Mouse (Mus musculus) lung, embryonic 16.5 days (tissue): ENCODE results near the gene Grk5. TPM values are rescaled to one million over a fixed set of nuclear protein-coding genes. Genes with fewer than 3 reads are reported as not detected.

Experiments
- ATAC-seq: fragments of 200-750 bp; cut with Nextera tagmentation; 2 replicates; pipeline ENCODE4 v1.8.0; 2017; ENCODE audit warnings: low read depth, mild to moderate bottlenecking, moderate library complexity
- H3K27ac ChIP-seq: fragments of 300-500 bp; sonication (generic); 2 replicates; pipeline ENCODE4 v1.5.1; 2014; ENCODE audit warnings: mild to moderate bottlenecking, control low read depth, low read length
- H3K27me3 ChIP-seq: fragments of 300-500 bp; sonication (generic); 2 replicates; pipeline ENCODE4 v1.6.1; 2014; ENCODE audit warnings: low read depth, low read length, mixed read lengths; ENCODE audit not compliant: control insufficient read depth, insufficient read depth
- H3K36me3 ChIP-seq: fragments of 300-500 bp; sonication (generic); 2 replicates; pipeline ENCODE4 v1.6.1; 2014; ENCODE audit warnings: low read length; ENCODE audit not compliant: control insufficient read depth, insufficient read depth
- H3K4me1 ChIP-seq: fragments of 300-500 bp; sonication (generic); replicated peaks from 2 replicates; pipeline ENCODE4 v1.6.1; 2014; ENCODE audit warnings: low read length, mixed read lengths; ENCODE audit not compliant: control insufficient read depth, insufficient read depth
- H3K4me2 ChIP-seq: fragments of 300-500 bp; sonication (generic); 2 replicates; pipeline ENCODE4 v1.6.1; 2014; ENCODE audit warnings: low read depth, low read length, control low read depth
- H3K4me3 ChIP-seq: fragments of 300-500 bp; sonication (generic); 2 replicates; pipeline ENCODE4 v1.5.1; 2014; ENCODE audit warnings: mild to moderate bottlenecking, low read length, control low read depth
- H3K9ac ChIP-seq: fragments of 300-500 bp; sonication (generic); 2 replicates; pipeline ENCODE4 v1.6.1; 2014; ENCODE audit warnings: low read length, control low read depth
- H3K9me3 ChIP-seq: fragments of 300-500 bp; sonication (generic); 2 replicates; pipeline ENCODE4 v1.6.1; 2016; ENCODE audit warnings: low read length; ENCODE audit not compliant: control insufficient read depth
- WGBS: fragments of 180-500 bp; shearing (Covaris S2); extraction: QIAGEN DNeasy Blood & Tissue Kit; methylation state at CpG from one replicate; pipeline ENCODE4 v1.1.7; 2014; 5-methylcytosine and 5-hydroxymethylcytosine counted together
- polyA plus RNA-seq: library from polyadenylated mRNA; unstranded; fragments of >200 nt; fragmentation: Nextera tagmentation; extraction: Ambion mirVana; gene quantifications from 2 replicates; pipeline ENCODE4 v1.2.1, GENCODE M21; 2015

Grk5 gene
- polyA plus RNA-seq, 1 experiment from 2014 or later, result 4.9 TPM

- WGBS, result 61% methylated on average over 5 of the region's 5 CpGs
- Histone ChIP-seq H3K4me2 (no peak overlapping the region), H3K4me3 (no peak overlapping the region), H3K27me3 (no peaks in the 10 kb centered on the region), H3K9me3 (peaks cover 7% of the 10 kb centered on the region; the same call in 1 of the 2 replicates), H3K27ac (peak overlapping the region; percentile 75), H3K9ac (peak overlapping the region; percentile 6; the same call in 1 of the 2 replicates), H3K36me3 (peaks cover 2% of the 10 kb centered on the region; the same call in 1 of the 2 replicates), H3K4me1 (peaks cover 11% of the 10 kb centered on the region)
- no peak for ATAC-seq
Measured at GRCm38 (mm10) chr19:61056783-61057410, 167.3 kb downstream of the Grk5 start.

DNA sequence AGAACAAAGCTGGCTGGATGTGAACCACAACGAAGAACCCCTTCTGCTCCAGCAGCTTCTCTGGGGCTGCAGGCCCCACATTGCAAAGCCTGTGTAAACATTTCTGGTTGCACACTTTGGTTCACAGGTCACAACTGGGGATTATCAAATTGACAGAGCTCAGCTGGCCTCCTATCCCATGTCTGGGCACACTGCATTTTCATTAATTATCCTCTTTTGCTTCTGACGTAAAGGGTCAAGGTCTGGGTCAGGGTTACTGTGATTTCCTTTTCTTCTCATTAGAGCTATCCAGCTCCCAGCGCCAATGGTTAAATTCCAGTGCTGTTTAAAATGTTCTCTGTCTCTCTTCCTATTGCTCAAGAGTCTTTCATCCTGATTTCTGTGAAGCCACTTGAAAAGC, 168.0 kb downstream of the Grk5 start:
- peak overlapping the region; percentile 79 for H3K27ac ChIP-seq
- peaks cover 2% of the 10 kb centered on the region; the same call in 1 of the 2 replicates for H3K36me3 ChIP-seq
- no peak overlapping the region for H3K9ac ChIP-seq
- peaks cover 7% of the 10 kb centered on the region; the same call in 1 of the 2 replicates for H3K9me3 ChIP-seq
- no peak overlapping the region for H3K4me3 ChIP-seq
- H3K4me2 ChIP-seq, result no peak overlapping the region
- WGBS, result 13% methylated on average over 3 of the region's 3 CpGs
- H3K4me1 ChIP-seq, result peaks cover 11% of the 10 kb centered on the region
- ATAC-seq, result peak; percentile 89
- no peaks in the 10 kb centered on the region for H3K27me3 ChIP-seq

GRCm38 (mm10) chr19:61064386-61064785, 174.8 kb downstream of the Grk5 start:
- Histone ChIP-seq H3K36me3 (no peaks in the 10 kb centered on the region), H3K4me1 (no peaks in the 10 kb centered on the region; the same call in 1 of the 2 replicates), H3K4me3 (no peak overlapping the region), H3K27ac (no peak overlapping the region), H3K9ac (no peak overlapping the region), H3K27me3 (no peaks in the 10 kb centered on the region), H3K4me2 (no peak overlapping the region), H3K9me3 (no peaks in the 10 kb centered on the region)
- no peak for ATAC-seq
- 85% methylated on average over 3 of the region's 3 CpGs for WGBS

DNA sequence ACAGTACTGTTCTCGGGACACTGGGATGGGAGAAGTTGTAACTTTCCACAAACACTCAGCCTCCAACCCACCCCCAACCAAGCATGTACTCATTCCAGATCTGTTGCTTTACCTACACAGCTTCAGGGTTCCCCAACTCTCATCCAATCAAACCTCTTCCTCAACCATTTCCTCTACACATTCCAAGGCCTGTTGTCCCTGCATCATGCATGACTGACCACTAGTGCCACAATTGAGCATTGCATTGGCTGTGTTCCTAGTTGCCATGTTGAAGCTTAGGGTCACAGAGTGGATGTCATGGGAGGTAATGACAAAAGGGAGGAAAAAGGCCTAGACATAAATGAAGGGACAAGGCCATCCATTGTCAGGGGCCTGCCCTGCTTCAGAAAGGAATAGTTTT, 175.5 kb downstream of the Grk5 start:
- H3K27ac ChIP-seq, result no peak overlapping the region
- no peak overlapping the region for H3K9ac ChIP-seq
- no peak overlapping the region for H3K4me2 ChIP-seq
- H3K36me3 ChIP-seq, result no peaks in the 10 kb centered on the region
- H3K27me3 ChIP-seq, result no peaks in the 10 kb centered on the region
- H3K4me3 ChIP-seq, result no peak overlapping the region
- H3K4me1 ChIP-seq, result no peaks in the 10 kb centered on the region; the same call in 1 of the 2 replicates
- no peaks in the 10 kb centered on the region for H3K9me3 ChIP-seq
- ATAC-seq, result no peak
- 78% methylated on average over 1 of the region's 1 CpGs for WGBS

DNA sequence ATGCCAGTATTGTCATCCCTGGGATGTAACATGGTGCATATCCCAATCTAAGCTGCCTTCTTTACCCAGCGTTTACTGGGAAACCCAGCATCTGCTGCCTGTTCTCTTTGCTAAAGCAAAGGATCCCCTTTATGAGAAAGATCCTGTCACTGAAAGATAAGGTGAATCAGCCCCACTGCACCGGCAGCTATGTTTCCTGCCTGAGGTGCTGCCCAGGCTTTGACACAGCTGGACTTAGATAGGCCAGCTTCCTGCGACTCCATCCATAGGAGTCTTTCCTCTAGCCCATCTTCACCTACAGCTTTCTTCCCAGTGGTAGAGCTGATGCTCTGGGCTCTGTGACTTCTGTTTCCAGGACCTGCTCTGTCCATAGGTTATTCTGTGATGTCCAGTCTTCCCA, 189.1 kb downstream of the Grk5 start:
- H3K4me3 ChIP-seq, result no peak overlapping the region
- ATAC-seq, result no peak
- no peak overlapping the region for H3K9ac ChIP-seq
- no peaks in the 10 kb centered on the region for H3K9me3 ChIP-seq
- no peaks in the 10 kb centered on the region for H3K27me3 ChIP-seq
- H3K4me2 ChIP-seq, result no peak overlapping the region
- no peak overlapping the region for H3K27ac ChIP-seq
- no peaks in the 10 kb centered on the region for H3K4me1 ChIP-seq
- WGBS, result 80% methylated on average over 3 of the region's 3 CpGs
- H3K36me3 ChIP-seq, result 0 out of 2 replicates have a peak, but pooled peaks cover 3% of the 10 kb centered on the region

- 0 out of 2 replicates have a peak, but pooled peaks cover 3% of the 10 kb centered on the region for H3K36me3 ChIP-seq
- 0 out of 2 replicates have a peak, but pooled peaks have one; percentile 27 for ATAC-seq
Measured at GRCm38 (mm10) chr19:61080251-61080749, 190.8 kb downstream of the Grk5 start.

GRCm38 (mm10) chr19:61083006-61083405, 193.5 kb downstream of the Grk5 start:
- no peak overlapping the region for H3K27ac ChIP-seq
- WGBS, result 92% methylated on average over 8 of the region's 8 CpGs
- no peaks in the 10 kb centered on the region for H3K9me3 ChIP-seq
- H3K9ac ChIP-seq, result no peak overlapping the region
- H3K4me1 ChIP-seq, result no peaks in the 10 kb centered on the region
- H3K4me3 ChIP-seq, result no peak overlapping the region
- no peak for ATAC-seq
- no peak overlapping the region for H3K4me2 ChIP-seq
- peaks cover 3% of the 10 kb centered on the region; the same call in 1 of the 2 replicates for H3K36me3 ChIP-seq
- no peaks in the 10 kb centered on the region for H3K27me3 ChIP-seq

More at GRCm38 (mm10) chr19:61080251-61080749, 190.8 kb downstream of the Grk5 start:
- Histone ChIP-seq H3K4me2 (no peak overlapping the region), H3K4me1 (no peaks in the 10 kb centered on the region), H3K9me3 (no peaks in the 10 kb centered on the region), H3K27me3 (no peaks in the 10 kb centered on the region), H3K27ac (no peak overlapping the region), H3K4me3 (no peak overlapping the region), H3K9ac (no peak overlapping the region)
- 79% methylated on average over 5 of the region's 5 CpGs for WGBS

DNA sequence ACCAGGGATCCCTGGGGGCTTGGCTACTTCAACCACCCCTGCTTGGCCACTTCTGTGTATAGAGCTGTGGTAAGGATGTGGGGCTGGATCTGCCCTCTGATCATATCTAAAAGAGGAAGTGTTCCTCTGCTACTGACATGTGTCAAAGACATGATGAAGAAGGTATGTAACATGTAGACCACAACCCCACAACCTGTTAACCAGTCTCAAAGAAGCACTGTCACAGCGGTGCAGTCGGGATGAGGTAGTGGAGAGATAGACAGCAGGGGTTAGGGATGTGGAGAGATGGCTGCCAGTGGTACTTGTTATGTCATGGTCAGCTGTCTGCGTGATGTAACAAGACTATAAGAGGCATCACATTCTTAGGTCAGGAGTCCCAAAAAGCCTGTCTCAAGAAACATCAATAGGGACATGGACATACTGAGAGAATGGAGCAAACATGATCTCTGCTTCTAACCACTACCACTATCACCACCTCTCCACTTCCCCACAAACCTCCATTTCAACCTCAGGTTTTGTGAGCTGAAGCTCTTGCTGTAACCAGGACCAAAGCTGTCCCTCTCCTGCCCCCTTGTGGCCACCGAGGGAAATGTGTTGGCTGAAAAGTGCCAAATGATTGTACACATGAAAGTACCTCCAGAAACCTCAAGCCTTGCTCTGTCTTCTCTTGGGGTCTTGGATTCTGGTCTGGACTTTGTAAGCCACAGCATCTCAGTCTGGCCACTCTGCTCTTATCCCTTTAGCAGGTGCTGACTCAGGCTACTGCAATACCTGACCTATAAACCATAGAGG, 194.8 kb downstream of the Grk5 start:
- Histone ChIP-seq H3K9ac (no peak overlapping the region), H3K27ac (no peak overlapping the region), H3K9me3 (no peaks in the 10 kb centered on the region), H3K4me2 (no peak overlapping the region), H3K36me3 (peaks cover 5% of the 10 kb centered on the region; the same call in 1 of the 2 replicates), H3K27me3 (no peaks in the 10 kb centered on the region), H3K4me3 (no peak overlapping the region), H3K4me1 (no peaks in the 10 kb centered on the region)
- ATAC-seq, result peak; percentile 72; the same call in 1 of the 2 replicates
- 40% methylated on average over 4 of the region's 4 CpGs for WGBS

DNA sequence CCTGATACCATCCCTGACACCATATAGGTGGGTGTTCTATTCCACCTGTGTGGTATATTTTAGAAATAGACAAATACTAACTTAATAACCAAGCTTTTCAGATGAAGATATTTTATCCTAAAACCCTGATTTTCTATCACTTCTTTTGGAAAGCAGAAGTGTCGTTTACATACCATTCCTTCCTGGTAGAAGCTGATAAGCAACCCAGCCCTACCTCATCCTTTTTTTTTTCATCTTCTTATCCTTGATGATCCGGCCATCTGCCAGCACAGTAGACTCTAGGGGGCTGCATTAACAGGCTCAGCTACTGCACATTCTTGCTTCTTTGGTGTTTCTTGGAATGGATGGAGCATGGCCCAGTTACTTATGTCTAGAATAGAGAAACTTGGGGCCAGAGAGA, 195.7 kb downstream of the Grk5 start:
- WGBS, result 65% methylated on average over 2 of the region's 2 CpGs
- H3K4me3 ChIP-seq, result no peak overlapping the region
- no peaks in the 10 kb centered on the region for H3K27me3 ChIP-seq
- H3K36me3 ChIP-seq, result peaks cover 5% of the 10 kb centered on the region; the same call in 1 of the 2 replicates
- H3K4me1 ChIP-seq, result no peaks in the 10 kb centered on the region
- H3K9ac ChIP-seq, result no peak overlapping the region
- no peak overlapping the region for H3K27ac ChIP-seq
- H3K4me2 ChIP-seq, result no peak overlapping the region
- ATAC-seq, result no peak
- no peaks in the 10 kb centered on the region for H3K9me3 ChIP-seq
